Mouse (Mus musculus) CD4-positive, CD25-positive, alpha-beta regulatory T cell, adult 4 months (primary cell): Measurements from ENCODE around the gene Pdcd4. TPM values are rescaled to one million over a fixed set of nuclear protein-coding genes. Genes with fewer than 3 reads are reported as not detected.

Experiments used
- ATAC-seq: one replicate; pipeline ENCODE4 v1.8.0; 2017
- polyA plus RNA-seq, 2 experiments: library from polyadenylated mRNA; unstranded; fragments of 100-300 nt; shearing (Covaris generic); gene quantifications; one replicate each; pipeline ENCODE4 v1.2.1; 2017

Pdcd4 gene
- polyA plus RNA-seq, 2 experiments from 2014 or later = 447 to 643 TPM

DNA sequence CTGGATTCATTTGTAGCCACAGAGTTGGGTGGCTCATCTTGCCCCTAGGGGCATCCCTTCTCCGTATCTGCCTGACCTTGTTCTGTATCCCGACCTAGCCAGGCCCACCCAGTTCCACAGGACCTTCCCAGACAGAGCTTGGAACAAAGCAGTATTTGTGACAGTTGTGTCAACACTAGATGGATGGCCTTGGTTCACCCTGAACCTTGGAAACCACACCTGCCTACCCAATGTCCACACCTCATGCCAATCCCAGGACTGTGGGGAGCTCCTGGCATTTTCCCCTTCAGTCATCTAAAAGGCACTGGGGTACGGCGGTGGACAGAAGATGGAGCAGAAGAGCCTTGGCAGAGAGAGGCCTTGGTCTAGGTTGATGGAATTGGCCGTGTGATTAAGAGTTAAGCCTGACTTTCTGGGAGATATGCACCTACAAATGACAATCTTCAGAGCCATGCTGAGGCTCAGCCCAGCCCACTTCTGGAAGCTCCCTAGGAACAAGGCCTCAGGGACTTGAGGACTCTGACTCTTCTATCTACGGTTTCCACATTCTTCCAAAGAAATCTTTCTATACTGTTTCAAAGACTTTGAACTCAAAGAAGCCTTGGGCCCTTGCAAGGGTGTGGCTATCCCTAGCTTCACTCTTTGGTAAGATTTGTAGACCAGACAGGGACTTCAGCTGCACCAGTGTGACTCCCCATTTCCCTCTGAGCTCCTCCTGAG, 18.9 kb upstream of the Pdcd4 start:
- no peak for ATAC-seq

DNA sequence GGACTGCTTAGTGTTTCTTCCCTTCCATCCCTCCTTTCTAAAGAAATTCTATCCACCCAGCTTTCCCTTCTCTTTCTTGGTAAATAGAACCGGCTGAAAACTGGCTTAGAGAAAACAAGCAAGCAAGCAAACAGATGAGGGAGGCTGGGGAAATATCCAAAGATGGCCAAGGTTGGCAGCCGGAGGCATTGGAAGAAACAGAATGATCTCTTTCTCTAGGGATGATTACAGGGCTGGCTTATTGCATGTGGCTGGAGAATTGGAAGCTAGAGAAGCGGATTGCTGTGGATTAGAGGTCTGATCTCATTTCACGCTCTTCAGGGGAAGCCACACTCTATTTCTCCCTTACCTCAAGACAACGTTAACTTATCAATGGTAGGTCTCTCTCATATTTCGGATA, 16.8 kb upstream of the Pdcd4 start:
- ATAC-seq = no peak

DNA sequence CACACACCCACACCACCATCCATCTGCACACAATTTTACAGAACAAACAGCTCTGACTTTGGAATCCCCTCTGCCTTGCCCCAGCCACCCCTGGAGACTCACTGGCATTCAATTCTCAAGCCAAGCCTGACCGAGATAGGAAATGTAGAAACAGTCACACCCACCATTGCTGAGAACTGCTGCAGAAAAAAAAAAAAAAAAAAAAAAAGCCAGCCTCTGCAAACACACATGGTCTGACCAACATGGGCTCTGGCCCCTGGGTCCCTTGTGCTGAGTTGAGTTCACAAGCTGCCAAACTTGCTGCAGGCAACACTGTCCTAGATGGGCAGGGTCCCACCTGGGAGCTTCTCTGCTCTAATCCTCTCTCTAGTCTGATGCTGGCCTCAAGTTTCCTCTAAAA, 14.3 kb upstream of the Pdcd4 start:
- ATAC-seq = no peak

DNA sequence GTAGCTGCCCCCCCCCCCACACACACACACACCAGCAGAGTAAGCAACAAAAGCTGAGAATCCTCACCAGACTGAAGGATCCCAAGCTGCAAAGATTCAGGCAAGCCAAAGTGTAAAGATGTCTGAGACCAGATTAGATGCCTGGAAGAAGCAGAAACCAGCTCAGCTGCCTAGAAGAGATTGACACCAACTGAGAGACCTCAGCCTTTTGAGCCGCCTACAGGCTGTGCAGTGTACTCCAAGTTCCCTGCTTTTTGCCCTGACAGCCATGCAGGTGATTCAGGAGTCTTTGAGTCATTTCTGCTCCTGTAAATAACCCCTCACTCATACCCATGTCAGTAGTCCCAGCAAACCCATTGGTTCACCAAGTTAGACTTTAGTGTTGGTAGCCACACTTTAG, 11.6 kb upstream of the Pdcd4 start:
- ATAC-seq = no peak

DNA sequence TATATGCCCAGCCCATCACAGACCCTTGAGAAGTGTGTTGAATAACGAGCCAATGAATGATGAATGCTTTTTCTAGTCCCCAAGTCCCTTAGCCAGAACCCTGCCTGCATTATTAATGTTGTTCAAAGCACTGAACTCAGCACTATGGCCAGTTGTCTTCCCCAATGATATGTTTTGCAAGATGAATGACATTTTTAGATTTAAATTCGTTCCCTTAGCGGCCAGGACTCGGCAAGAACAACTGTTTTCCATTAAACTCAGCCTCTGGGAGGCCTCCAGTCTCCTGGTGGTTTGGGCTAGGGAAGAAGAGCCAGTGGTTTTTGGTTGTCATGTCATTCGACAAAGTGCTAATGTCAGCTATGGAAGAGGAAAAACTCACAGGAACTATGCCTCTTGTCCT, 10.2 kb upstream of the Pdcd4 start:
- no peak for ATAC-seq

- no peak for ATAC-seq
Measured at GRCm38 (mm10) chr19:53885450-53885849, 6.6 kb upstream of the Pdcd4 start.

DNA sequence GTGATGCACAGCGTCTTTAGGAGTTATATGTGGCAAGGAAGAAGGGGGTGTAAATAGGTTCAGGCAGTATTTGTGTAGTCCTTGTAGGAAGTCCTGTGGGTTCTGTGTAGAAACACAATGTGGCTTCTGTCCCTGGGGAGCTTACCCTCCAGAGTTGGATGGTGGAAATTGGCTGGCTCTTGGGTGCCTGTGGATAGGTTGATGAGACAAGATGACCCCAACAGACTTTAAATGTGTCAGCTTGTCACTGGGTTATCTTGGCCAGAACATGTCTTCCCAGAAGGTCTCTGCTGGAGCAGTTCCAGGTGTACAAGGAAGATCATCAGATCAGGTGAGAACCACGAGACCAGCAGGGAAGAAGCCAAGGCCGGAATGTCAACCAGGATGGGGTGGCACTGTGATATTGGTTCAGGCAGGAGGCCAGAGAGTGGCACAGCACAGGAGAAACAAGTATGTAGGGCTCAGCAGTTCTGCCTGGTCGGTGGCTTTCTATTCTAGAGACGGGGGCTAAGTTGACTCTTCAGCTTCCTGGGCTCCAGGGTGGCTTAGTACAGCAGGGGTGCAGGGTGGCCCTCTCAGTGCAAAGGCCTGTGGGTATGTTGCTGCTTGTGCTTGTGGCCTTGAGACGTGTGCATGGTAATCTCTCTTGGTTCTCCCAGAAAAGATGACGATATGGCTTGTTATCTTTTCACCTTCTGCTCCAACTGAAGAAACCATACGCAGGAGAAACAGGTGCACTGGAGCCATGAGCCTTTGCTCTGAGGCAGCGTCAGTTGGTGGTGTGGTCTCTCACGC, 5.3 kb upstream of the Pdcd4 start:
- no peak for ATAC-seq

DNA sequence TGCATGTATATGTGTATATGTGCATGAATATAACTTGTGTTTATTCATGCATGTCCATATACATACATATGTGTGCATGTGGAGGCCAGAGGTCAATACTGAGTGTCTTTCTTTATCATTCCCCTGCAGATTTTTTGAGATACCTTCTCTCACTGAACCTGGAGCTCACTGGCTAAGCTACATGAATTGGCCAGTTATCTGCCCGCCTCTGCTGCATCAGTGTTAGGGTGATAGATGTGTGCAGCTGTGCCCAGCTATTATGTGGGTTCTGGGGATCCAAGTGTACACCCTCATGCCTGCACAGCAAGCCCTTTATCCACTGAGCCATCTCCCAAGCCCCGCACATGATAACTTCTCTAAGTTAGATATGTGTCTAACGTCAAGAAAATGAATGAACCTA, 4.2 kb upstream of the Pdcd4 start:
- ATAC-seq = no peak

DNA sequence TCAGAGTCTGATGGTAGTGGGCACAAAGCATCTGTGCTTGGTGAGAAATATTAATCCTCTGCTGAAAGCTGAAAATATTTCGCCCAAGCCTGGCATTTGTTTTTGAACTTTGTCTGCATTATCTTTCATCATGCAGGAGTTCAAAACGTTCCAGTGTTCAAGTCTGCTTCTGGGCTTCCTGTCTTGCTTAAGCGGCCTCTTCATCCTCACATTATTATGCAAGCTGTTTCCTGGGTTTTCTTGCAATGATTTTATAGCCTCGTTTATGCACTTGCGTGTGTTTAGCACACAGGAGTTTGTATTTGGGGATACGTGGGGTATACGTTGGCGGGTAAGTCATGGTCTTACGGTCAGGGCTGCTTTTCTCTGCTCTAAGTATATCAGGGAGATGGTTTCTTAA, 3.7 kb upstream of the Pdcd4 start:
- ATAC-seq = peak; percentile 18

- peak; percentile 28 for ATAC-seq
Measured at GRCm38 (mm10) chr19:53889555-53889954, 2.5 kb upstream of the Pdcd4 start.

DNA sequence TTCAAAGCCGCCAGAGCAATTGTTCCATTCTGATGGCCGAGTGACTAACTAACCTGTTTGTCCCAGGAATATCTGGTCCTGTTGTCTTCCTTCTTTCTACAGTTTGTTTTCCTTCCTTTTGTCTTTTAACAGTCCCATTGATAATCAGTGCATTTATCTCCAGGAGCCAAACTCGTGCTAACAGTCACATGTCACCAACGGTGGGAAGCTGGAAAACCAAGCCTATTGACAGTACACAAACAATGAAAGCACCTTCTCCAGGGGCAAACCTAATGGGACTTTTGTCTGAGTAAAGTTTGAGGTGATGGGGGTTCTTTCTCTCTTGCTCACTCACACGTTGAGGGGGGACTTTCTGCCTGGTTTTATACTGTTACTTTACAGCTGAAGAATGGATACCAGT, 1.8 kb upstream of the Pdcd4 start:
- ATAC-seq = no peak

DNA sequence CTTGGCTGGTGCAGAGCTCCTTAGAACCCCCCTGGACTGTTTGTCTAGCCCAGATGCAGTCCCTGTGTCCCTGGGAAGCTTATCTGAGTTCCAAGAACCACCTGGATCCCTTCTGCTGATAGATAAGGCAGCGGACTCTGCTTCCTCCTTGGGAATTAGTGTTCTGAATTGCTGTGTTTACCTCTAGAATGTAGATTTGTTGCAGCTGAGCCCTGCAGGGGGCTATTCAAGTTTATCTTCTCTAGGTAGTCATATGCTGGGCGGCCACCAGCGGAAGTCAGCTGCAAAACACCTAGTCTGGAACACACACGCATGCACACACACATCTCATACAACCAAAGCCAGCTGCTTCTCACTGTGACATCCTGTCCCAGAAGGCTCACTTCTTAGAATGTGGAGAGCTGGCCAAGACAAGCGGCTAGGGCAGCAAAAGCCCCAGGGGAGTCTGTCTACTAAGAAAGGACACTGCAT, 1.2 kb upstream of the Pdcd4 start:
- ATAC-seq = peak; percentile 74

DNA sequence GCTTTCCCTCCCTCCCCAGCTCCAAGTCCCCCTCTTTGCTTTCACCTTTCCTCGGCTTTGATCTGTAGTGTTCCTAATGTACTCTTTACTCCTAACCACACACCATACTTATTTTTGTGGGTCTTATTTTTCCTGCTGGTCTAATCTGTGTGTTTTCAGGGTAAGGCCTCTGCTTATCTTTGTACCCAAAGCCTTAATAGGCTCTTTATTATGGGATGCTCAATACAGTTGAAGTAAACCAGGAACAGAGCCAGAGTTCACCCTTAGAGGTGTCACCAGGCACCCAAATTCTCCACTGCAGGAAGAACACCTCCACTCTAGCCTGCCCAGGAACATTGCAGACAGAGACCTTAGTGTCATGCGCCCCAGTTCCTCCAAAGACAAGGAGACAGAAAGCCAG, 462 bp upstream of the Pdcd4 start:
- ATAC-seq = no peak

DNA sequence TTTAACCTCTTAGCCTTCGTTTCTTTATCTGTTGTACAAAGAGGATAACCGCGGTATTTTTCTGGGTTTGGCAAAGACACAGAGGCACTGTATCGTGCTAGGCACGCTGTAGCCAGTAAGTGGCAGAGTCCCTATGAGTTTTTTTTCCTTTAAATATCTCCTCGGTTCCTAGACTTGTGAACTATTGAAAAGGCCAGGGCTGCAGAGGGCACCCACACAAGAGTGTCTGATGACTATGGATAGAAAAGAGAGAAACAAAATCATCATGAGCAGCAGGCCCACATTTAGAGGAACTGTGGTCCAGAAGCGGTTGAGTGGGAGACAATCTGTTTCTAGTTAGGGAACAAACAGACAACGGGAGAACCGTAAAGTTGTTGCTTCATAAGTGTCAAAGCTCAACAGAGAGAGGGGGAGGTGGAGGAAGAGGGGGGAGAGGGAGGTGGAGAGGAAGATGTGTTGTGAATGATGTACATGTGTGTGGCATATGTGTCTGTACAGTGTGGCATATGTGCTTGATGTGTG, 868 bp downstream of the Pdcd4 start:
- peak; percentile 12 for ATAC-seq

- peak; percentile 57 for ATAC-seq
Measured at GRCm38 (mm10) chr19:53893711-53894171, 1.7 kb downstream of the Pdcd4 start.

- ATAC-seq = no peak
Measured at GRCm38 (mm10) chr19:53894538-53895121, 2.6 kb downstream of the Pdcd4 start.

DNA sequence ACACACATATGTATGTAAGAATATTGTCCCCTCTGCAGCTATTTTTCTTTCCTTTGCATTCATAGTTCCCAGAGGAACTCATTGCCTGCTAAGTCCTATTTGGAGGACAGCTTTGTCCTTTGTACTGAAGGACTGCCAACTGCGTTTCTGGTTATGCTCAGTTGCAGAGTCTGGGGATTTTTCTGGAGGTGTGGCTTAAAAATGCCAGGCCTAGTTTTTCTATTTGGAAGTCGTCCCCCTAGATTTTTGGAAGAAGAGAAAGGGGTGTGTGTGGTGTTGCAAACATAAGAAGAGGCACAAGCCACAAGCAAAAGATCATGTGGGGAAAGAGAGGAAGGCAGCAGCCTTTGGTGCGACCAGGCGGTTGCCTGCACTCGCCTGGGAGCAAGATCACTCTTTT, 6.0 kb downstream of the Pdcd4 start:
- ATAC-seq = no peak

- no peak for ATAC-seq
Measured at GRCm38 (mm10) chr19:53898498-53898897, 6.5 kb downstream of the Pdcd4 start.

GRCm38 (mm10) chr19:53898970-53899900, 7.2 kb downstream of the Pdcd4 start:
- ATAC-seq = peak; percentile 19

DNA sequence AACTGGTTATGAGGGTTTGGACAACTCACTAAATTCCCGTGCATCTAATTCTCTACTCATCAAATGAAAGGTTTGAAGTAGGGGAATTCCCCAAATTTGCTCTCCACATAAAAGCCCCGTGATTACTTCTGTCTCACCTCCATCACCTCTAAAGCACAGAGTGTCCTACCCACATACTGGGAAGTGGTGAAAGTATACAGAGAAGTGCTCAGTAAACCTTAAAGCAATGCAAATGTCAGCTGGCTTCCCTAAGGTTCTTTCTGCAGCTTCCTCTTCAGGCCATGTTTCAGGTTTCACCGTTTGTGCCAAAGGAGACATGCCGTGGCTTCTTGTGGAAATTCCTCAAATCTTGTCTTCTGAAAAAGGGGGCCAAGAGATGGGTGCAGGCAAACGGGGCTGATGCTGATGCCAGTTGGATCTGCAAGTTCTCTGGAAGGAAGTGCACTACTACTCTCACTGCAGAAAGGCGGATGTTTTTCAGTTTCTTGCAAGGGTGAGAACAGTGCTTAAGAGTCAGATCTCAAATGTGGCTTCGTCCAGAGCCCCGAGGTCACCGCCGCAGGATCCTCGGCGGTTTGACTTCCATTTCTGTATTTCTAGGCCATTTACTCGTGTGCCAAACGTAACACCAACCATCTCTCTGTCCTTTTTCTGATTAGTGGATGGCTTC, 8.0 kb downstream of the Pdcd4 start:
- ATAC-seq = peak; percentile 60

DNA sequence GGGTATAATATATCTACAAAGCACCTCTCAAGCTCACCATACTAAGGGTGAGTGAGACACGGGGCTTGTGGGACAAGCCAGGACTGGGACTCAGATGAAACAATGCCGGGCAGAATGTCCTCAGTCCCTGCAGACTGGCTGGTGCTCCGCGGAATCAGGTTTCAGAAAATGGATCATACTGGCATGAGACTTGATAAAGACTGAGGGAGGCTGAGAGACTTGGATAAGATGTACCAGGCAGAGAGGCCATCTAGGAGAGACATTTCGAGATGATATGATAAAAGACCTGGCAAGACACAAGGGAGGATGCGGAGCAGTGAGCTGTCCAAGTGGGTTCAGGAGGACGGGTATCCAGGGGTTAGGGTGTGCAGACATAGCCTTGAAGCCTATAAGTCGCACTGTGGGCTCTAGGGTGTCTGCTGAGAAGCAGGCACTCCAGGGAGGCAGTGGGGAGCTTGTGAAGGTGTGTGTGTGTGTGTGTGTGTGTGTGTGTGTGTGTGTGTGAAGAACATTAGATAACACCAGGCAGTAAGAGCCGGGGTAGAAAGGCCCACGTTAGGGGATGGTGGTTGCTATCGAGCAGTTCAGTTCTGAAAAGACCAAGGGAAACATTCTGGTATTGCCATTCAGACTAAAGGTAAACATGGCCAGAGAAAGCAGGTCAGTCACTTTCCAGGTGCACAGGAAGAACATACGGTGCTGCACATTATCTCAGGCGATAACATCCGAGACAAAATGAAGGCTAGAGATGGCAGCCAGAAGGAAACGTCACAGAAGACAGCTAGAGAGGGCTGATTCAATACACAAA, 10.1 kb downstream of the Pdcd4 start:
- ATAC-seq = peak; percentile 17
